ENCODE assay signal across 8 mouse cellular contexts in the genomic region with DNA sequence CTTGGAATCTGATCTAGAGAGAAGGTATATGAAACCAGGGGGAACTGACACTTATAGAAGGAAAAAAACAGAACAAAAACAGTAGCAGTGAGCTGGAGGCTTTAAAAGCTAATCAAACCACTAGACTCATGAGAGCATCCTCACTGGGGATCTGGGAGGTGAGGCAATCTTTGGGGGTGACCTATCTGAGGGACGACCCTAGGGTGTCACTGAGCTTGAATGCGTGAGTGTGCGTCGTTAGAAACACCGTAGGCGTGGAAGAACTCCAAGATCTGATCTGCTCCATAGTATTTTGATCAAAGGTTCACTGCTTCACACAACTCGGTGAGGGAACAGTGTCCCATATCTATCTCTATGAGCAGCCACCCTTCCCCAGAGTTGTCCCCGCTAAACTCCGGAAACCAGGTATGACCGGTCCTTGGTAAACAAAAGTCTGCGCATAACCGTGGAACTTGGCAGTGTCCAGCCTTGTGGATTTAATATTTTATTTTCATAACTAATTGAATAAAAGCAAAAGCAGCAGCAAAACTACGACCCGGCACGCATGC. TPM values are rescaled to one million over a fixed set of nuclear protein-coding genes. Genes with fewer than 3 reads are reported as not detected.
DNase-seq lines count a peak whose midpoint lies in the region; ATAC-seq and TF ChIP-seq lines count a peak whose summit lies in the region.

No protein-coding gene starts in this region.

- no peaks in the 10 kb centered on the region for H3K27me3 ChIP-seq in kidney, embryonic 16.5 days (ENCODE audit: insufficient read depth, low read length)
- H3K27me3 ChIP-seq in hindbrain, postnatal 0 days (ENCODE audit: insufficient read depth, low read length): no peaks in the 10 kb centered on the region
- H3K27me3 ChIP-seq in midbrain, embryonic 15.5 days (replicated peaks): no peaks in the 10 kb centered on the region

- DNase-seq in kidney, postnatal 25 days: no peak
- peak; percentile 3 for DNase-seq in c-Kit-positive CD71-negative TER-119-negative erythroid progenitor cells, embryonic 14.5 days (ENCODE audit: low read depth)
- peak; percentile 15 for DNase-seq in hindbrain, postnatal 0 days (ENCODE audit: low spot score)
- no peak for DNase-seq in right cerebral cortex, postnatal 4 days
- DNase-seq in cerebellum, adult 18-20 months: no peak
- no peak for DNase-seq in adrenal gland, postnatal 36 days

- under 1% methylated on average over 15 of the region's 15 CpGs for WGBS in kidney, embryonic 16.5 days
- under 1% methylated on average over 15 of the region's 15 CpGs for WGBS in hindbrain, postnatal 0 days
- WGBS in midbrain, embryonic 15.5 days: 1% methylated on average over 15 of the region's 15 CpGs

- peak; percentile 71 for ATAC-seq in kidney, embryonic 16.5 days (ENCODE audit: low FRiP score, low TSS enrichment)
- ATAC-seq in hindbrain, postnatal 0 days: peak; percentile 62
- peak; percentile 78 for ATAC-seq in midbrain, embryonic 15.5 days (replicated peaks)

- no peak for TF ChIP-seq CTCF in hindbrain, postnatal 0 days (IDR thresholded peaks at IDR 0.05; ENCODE audit: low read depth)

- peaks cover 18% of the 10 kb centered on the region for H3K4me1 ChIP-seq in kidney, embryonic 16.5 days (ENCODE audit: insufficient read depth, low read length)
- peaks cover 11% of the 10 kb centered on the region; the same call in 1 of the 2 replicates for H3K4me1 ChIP-seq in hindbrain, postnatal 0 days (ENCODE audit: insufficient read depth, low read length)
- H3K4me1 ChIP-seq in midbrain, embryonic 15.5 days: peaks cover 22% of the 10 kb centered on the region

- H3K36me3 ChIP-seq in kidney, embryonic 16.5 days (ENCODE audit: insufficient read depth, low read length): 0 out of 2 replicates have a peak, but pooled peaks cover under 1% of the 10 kb centered on the region
- no peaks in the 10 kb centered on the region for H3K36me3 ChIP-seq in hindbrain, postnatal 0 days (ENCODE audit: insufficient read depth, low read length)
- H3K36me3 ChIP-seq in midbrain, embryonic 15.5 days (replicated peaks): no peaks in the 10 kb centered on the region

- H3K9me3 ChIP-seq in kidney, embryonic 16.5 days (ENCODE audit: low read length): no peaks in the 10 kb centered on the region
- H3K9me3 ChIP-seq in hindbrain, postnatal 0 days (ENCODE audit: low read length): no peaks in the 10 kb centered on the region
- no peaks in the 10 kb centered on the region for H3K9me3 ChIP-seq in midbrain, embryonic 15.5 days

- H3K4me3 ChIP-seq in kidney, embryonic 16.5 days (ENCODE audit: low read length): peak overlapping the region; percentile 90
- peak overlapping the region; percentile 96 for H3K4me3 ChIP-seq in hindbrain, postnatal 0 days (ENCODE audit: low read length)
- peak overlapping the region; percentile 86 for H3K4me3 ChIP-seq in midbrain, embryonic 15.5 days

- H3K27ac ChIP-seq in kidney, embryonic 16.5 days (ENCODE audit: low read length): no peak overlapping the region
- peak overlapping the region; percentile 60 for H3K27ac ChIP-seq in hindbrain, postnatal 0 days
- peak overlapping the region; percentile 53 for H3K27ac ChIP-seq in midbrain, embryonic 15.5 days

- peak overlapping the region; percentile 95 for H3K9ac ChIP-seq in kidney, embryonic 16.5 days (replicated peaks; ENCODE audit: low read length)
- peak overlapping the region; percentile 84 for H3K9ac ChIP-seq in hindbrain, postnatal 0 days (replicated peaks; ENCODE audit: low read length)
- H3K9ac ChIP-seq in midbrain, embryonic 15.5 days: peak overlapping the region; percentile 83

- peak overlapping the region; percentile 79 for H3K4me2 ChIP-seq in kidney, embryonic 16.5 days (replicated peaks; ENCODE audit: low read depth, low read length)
- H3K4me2 ChIP-seq in hindbrain, postnatal 0 days (ENCODE audit: low read depth, low read length): peak overlapping the region; percentile 88
- H3K4me2 ChIP-seq in midbrain, embryonic 15.5 days: peak overlapping the region; percentile 62

RNA-seq across cellular contexts. Expression of gene Tbc1d20, which starts 0.4 kb away (rescaled TPM):
- polyA plus RNA-seq in kidney, embryonic 16.5 days (2015; fragmentation: Nextera tagmentation; extraction: Ambion mirVana): 41.1 and 41.8 TPM in 2 replicates
- total RNA-seq in hindbrain, postnatal 0 days (2014; rRNA removed): 44.5 and 48.8 TPM in 2 replicates
- 27.5 and 27.7 TPM in 2 replicates for polyA plus RNA-seq in hindbrain, postnatal 0 days (2015; fragmentation: Nextera tagmentation; extraction: Ambion mirVana)
- 37.1 and 38.3 TPM in 2 replicates for polyA plus RNA-seq in midbrain, embryonic 15.5 days (2015; fragmentation: Nextera tagmentation; extraction: Ambion mirVana)
- 100 to 1,000 TPM; 125 to 135 TPM for total RNA-seq in adrenal gland, postnatal 36 days (2021)

RNA-seq across cellular contexts. Expression of gene Rbck1, which starts 39.2 kb away (rescaled TPM):
- polyA plus RNA-seq in kidney, embryonic 16.5 days (2015; fragmentation: Nextera tagmentation; extraction: Ambion mirVana): 93.4 and 96.6 TPM in 2 replicates
- 119 and 135 TPM in 2 replicates for total RNA-seq in hindbrain, postnatal 0 days (2014; rRNA removed)
- polyA plus RNA-seq in hindbrain, postnatal 0 days (2015; fragmentation: Nextera tagmentation; extraction: Ambion mirVana): 77.9 and 81.6 TPM in 2 replicates
- polyA plus RNA-seq in midbrain, embryonic 15.5 days (2015; fragmentation: Nextera tagmentation; extraction: Ambion mirVana): 117 and 120 TPM in 2 replicates
- 10 to 100 TPM; 85.1 to 94.5 TPM for total RNA-seq in adrenal gland, postnatal 36 days (2021)

RNA-seq across cellular contexts. Expression of gene Trib3, which starts 50.6 kb away (rescaled TPM):
- polyA plus RNA-seq in kidney, embryonic 16.5 days (2015; fragmentation: Nextera tagmentation; extraction: Ambion mirVana): 1.8 and 1.9 TPM in 2 replicates
- 2.5 and 4.2 TPM in 2 replicates for total RNA-seq in hindbrain, postnatal 0 days (2014; rRNA removed)
- 2.7 and 3.4 TPM in 2 replicates for polyA plus RNA-seq in hindbrain, postnatal 0 days (2015; fragmentation: Nextera tagmentation; extraction: Ambion mirVana)
- polyA plus RNA-seq in midbrain, embryonic 15.5 days (2015; fragmentation: Nextera tagmentation; extraction: Ambion mirVana): 1.9 and 2.0 TPM in 2 replicates
- 10 to 100 TPM in 1 of 2 experiments, 1 to 10 TPM in 1; 4.6 to 19.9 TPM for total RNA-seq in adrenal gland, postnatal 36 days (2021)

Comparison
In these comparisons a context has a peak if more than half of its experiments do, and no peak if none do; other contexts are left out.
1. DNase-seq: peak in c-Kit-positive CD71-negative TER-119-negative erythroid progenitor cells, embryonic 14.5 days (single experiment) and hindbrain, postnatal 0 days (single experiment); none in kidney, postnatal 25 days (0 of 2), right cerebral cortex, postnatal 4 days (single experiment), cerebellum, adult 18-20 months (0 of 2) and adrenal gland, postnatal 36 days (0 of 2).
2. Peak in every context shown above with its lines, with median percentiles within 50 percentile points of each other: ATAC-seq, H3K4me2 ChIP-seq, H3K4me3 ChIP-seq and H3K9ac ChIP-seq.